Mouse (Mus musculus) cerebral cortex, adult 2 months (tissue): ENCODE measurements around the gene Adamts7.

Source experiments
- WGBS: fragments of 180-500 bp; shearing (Covaris S2); methylation state at CpG from one replicate; pipeline ENCODE4 v1.1.7; 2018; 5-methylcytosine and 5-hydroxymethylcytosine counted together

The Adamts7 gene

DNA sequence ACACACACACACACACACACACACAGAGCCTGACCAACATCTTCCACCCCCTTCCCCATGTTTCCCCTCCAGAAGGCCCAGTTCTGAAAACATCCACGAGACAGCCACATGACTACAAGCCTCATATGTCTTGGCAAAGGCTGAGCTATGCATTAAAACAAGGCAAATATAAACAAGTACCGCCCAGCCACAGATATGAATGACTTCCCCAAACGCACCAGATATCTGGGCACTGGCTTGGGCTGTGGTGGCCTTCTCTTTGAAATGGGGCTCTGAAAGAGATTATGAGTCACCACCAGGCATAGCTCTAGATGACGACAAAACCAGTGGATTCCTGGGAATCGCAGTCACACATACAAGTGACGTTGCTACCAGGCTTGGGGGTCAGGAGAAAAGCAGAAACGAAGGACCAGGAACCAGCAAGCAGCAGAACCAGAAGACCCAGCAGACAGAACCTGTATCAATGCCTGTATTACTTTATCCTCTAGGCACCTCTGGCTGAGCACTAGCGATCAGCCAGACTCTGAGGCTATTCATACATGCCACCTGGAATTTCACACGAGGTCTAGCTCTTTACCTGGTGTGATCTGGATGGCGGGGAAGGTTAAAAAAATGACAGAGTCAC lies 72.5 kb downstream of the Adamts7 start:
- WGBS, result 78% methylated on average over 10 of the region's 10 CpGs

- WGBS, result 98% methylated on average over 5 of the region's 5 CpGs
Observed at GRCm38 (mm10) chr9:90236817-90237216, 73.9 kb downstream of the Adamts7 start.

DNA sequence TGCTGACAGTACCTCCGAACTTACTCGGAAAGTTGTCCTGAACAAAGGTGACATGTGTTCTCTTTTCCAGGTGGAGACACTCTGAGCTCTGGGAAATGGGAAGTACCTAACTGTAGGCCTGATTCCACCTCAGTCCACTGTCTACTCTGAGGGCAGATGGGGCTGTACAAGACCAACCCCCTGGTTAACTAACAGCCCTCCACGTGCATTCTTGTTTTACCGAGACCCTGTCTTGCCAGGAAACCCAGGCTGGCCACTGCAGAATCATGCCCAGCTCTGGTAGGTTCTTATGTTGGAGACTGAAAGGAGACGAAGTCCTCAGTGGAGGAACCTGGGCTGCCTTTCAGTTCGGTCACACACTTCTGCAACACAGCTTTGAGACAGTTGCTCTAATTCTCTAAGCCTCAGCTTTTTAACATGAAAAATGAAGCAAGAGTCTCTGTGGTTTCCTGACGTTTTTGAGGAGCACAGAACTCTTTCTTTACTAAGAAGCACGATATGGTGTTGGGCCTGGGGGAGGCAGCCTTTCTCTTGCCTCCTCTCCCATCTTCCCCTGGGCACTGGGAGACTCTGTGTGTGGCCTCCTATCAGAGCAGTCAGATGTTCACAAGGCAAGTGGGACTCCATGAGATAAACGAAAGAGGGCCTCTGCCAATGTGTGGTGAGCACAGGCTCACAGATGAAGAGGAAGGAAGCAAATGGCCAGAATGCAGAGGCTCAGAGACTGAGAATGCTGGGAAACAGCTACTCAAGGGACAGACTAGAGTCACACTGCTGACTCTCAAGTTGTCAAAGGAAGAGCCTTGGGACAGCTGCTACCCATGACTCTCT lies 74.6 kb downstream of the Adamts7 start:
- 83% methylated on average over 9 of the region's 9 CpGs for WGBS

GRCm38 (mm10) chr9:90240560-90240959 lies 77.7 kb downstream of the Adamts7 start:
- WGBS, result 66% methylated on average over 4 of the region's 4 CpGs

DNA sequence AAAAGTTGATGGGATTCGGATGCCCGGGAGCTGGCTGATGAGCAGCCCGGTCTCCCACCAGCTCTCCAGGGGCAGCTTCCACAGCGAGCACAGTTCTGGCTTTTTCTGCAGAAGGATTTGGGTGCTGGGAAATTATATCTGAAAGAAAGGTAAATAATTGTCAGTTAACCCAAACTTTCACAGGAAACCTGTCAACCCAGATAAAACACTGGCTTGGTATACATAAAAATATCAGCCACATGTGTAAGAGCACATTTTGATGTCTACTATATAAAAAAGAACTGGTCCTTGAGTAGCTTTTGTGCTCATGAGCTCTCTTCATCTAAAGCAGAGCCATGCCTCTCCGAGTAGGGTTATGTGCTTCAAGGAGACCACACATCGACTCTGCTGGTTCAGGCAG lies 78.2 kb downstream of the Adamts7 start:
- 80% methylated on average over 6 of the region's 6 CpGs for WGBS

- 57% methylated on average over 7 of the region's 7 CpGs for WGBS
Observed at GRCm38 (mm10) chr9:90241618-90242017, 78.7 kb downstream of the Adamts7 start.

DNA sequence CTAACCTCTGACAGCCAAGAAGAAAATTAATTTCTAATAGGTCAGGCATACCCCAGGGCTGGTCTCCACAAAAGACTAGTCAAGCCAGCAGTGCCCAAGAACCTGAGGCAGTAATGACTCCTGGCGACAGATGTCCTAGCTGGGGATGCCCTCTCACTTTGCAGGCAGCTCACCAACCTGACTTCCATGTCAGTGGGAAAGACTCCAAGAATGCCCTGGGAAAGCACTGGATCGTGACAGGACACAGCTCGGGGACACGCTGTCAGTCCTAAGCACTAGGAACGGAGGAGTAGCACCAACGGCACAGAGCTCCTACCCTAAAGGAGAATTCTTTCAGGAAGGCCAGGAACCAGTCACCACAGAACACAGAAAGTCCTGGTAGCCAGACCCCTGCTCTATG lies 79.4 kb downstream of the Adamts7 start:
- 86% methylated on average over 6 of the region's 6 CpGs for WGBS

- 73% methylated on average over 7 of the region's 7 CpGs for WGBS
Observed at GRCm38 (mm10) chr9:90242855-90243254, 80.0 kb downstream of the Adamts7 start.

GRCm38 (mm10) chr9:90244301-90245151 lies 81.7 kb downstream of the Adamts7 start:
- 88% methylated on average over 15 of the region's 15 CpGs for whole genome bisulfite sequencing

- WGBS, result 91% methylated on average over 6 of the region's 6 CpGs
Observed at GRCm38 (mm10) chr9:90245206-90245605, 82.3 kb downstream of the Adamts7 start.

GRCm38 (mm10) chr9:90245781-90246180 lies 82.9 kb downstream of the Adamts7 start:
- 87% methylated on average over 5 of the region's 5 CpGs for WGBS

DNA sequence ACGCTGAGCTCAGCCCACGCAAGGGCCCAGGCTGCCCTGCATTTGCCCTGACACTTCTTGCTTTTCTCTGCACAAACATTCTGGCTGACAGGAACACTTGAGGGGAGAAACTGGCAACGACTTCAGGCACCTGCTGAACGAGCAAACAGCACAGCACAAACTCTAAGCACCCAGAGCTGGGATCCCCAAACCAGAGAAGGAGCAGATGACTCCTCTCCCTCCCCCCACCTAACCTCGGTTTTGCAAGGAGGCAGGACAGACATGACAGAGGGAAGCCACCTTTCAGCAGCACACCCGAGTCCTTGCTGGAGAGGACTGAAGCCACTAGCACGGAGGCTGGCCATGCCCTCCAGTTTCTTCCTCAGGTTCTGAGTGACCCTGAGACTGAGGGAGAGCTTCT lies 84.4 kb downstream of the Adamts7 start:
- 71% methylated on average over 7 of the region's 7 CpGs for WGBS

GRCm38 (mm10) chr9:90248326-90248725 lies 85.5 kb downstream of the Adamts7 start:
- WGBS, result 83% methylated on average over 7 of the region's 7 CpGs

DNA sequence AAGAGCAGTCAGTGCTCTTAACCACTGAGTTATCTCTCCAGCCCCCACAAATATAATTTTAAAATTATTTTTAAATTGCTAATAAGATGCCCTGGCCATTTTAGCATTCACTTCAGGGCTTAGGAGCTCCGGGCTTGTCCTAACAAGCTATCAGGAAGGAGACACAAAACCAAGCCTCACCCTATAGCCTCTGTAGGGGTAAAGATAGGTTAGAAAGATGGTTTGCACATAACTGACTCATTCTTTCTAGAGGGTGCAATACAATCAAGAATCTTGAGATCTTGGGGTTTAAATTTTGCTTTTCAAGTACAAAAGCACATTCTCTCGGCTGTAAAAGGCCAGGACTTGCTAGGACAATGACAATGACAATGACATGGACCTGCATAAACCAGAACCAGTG lies 86.2 kb downstream of the Adamts7 start:
- WGBS, result 96% methylated on average over 2 of the region's 2 CpGs

- WGBS, result 91% methylated on average over 5 of the region's 5 CpGs
Observed at GRCm38 (mm10) chr9:90250141-90250775, 87.4 kb downstream of the Adamts7 start.

- WGBS, result 73% methylated on average over 13 of the region's 13 CpGs
Observed at GRCm38 (mm10) chr9:90250964-90251750, 88.3 kb downstream of the Adamts7 start.

DNA sequence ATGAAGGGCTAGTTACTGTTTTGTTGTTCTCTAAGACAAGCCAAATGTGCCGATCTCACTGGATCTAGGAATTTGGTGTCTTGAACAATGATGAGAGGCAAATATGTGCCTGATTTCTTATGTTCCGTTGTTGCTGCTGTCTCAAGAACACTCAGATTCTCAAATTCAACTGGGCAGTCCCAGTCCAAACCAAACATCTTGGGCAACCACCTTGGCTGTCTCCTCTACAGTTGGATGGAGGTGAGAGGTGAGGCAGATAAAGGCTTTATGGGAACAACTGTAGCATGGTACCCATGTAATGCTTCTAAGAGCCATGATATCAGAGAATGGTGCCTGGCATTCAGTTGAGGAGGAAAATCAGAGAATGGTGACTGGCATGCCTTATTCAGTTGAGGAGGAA lies 90.3 kb downstream of the Adamts7 start:
- 88% methylated on average over 2 of the region's 2 CpGs for WGBS

GRCm38 (mm10) chr9:90255844-90256405 lies 93.1 kb downstream of the Adamts7 start:
- 48% methylated on average over 6 of the region's 6 CpGs for WGBS

- WGBS, result 77% methylated on average over 7 of the region's 7 CpGs
Observed at GRCm38 (mm10) chr9:90257220-90257619, 94.4 kb downstream of the Adamts7 start.
